Mouse (Mus musculus) forelimb bud, embryonic 11.5 days (tissue): ENCODE measurements at regions not wholly inside any gene's neighbourhood (a gene's known extent, or its start where the extent isn't known, plus 50 kb on each side); places are given as distances from the start of the nearest gene placed in this dataset.

Experiments
- DNase-seq: peaks from one replicate; pipeline ENCODE4 v3.0.0-alpha.2; 2012; ENCODE audit warnings: low read depth, low spot score

DNA sequence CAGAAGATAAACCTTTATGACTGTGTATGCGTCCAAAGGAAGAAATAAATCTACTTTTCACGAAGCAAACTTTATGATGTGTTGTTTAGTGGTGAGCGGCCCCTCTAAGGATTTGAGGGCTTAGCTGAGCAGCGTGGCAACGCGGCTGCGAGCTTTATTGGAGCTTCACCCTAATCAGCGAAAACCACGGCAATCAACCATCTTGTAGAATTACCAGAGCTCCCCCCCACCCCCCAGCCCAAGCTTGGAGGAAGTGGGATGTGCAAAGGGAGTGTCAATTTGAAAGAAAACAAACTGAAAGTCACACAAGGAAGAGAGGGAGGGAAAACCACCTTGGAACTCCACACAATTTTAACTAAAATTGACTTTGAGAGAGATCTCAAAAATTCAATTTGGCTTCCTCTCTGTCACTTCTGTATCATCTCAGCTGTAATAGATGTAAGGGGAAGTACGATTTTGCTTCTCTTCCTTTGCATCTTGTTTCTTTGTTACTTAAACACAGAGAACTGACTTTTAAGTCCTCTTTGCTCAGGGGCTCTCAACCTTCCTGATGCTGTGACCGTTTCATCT lies 229.1 kb upstream of the Satb1 start:
- no peak for DNase-seq

DNA sequence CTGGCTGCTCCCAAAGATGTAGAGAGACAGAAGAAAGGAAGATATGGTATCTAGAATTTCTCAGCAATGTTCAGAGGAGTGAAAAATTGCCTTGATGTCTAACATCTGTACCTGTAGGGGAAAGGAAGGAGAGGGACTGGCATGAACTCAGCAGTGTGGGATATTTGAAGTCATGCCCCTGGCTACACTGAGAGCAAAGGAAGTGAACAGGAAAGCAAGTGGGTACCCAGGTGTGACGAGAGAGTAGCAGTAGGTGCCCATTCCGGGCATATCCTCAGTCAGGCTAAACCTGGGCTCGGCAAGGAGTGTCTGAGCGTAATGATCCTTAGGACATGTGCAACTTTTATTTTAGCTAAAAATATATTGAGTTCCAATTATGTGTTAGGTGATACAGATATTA lies 203.4 kb upstream of the Satb1 start:
- no peak for DNase-seq

DNA sequence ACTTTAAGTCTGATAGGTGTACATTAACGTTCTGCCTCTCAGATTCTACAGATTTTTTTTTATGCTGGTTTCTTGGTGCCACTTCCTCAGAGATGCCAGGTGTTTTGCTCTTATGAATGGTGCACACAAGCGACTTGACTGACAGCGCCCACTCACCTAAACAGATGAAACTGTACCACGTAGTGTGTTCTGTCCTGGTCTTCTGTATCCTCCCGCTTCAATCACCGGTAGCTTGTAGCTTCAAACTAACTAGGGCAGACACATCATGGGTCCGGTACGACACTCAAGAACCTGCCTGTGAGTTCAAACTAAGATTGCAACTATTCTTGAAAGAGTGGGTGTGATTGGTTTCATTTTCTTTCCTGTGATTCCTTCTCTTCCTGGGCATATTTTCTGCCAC lies 198.0 kb upstream of the Satb1 start:
- DNase-seq, result no peak

DNA sequence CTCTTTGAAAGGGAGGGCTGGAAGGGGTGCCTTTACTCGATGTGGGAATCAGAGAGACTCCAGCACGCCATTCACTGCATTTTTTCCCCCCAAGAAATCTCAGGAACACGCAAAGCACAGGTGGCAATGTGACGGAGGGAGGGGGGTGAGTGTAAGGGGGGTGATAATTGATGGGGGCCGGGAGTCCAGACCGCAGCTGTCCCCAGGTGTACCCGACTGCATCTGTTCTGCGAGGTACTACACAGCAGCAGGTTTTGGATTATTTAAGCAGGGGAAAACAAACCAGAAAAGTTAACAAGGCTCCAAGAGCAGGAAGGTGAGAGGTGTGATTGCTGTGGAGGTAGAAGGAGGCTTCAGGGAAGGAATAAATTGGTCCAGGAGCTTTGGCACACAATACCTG lies 153.8 kb upstream of the Satb1 start:
- DNase-seq, result no peak

- no peak for DNase-seq
These were observed 153.1 kb upstream of the Satb1 start for GRCm38 (mm10) chr17:51986212-51986611.

DNA sequence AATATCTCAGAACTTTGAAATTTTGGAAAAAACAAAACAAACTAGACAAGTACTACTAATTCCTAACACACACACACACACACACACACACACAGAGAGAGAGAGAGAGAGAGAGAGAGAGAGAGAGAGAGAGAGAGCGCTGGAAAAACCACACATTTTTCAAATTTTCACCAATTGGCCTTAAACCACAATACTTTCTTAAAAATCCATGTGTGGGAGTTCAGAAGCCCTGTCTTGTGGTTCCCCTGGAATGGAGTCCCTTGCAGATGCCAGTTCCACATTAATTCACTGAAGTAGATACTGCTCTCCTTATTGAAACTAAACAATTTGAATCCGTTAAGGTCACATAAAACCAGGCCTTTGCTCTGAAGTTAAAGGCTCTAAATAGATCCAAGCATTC lies 146.0 kb upstream of the Satb1 start:
- no peak for DNase-seq

DNA sequence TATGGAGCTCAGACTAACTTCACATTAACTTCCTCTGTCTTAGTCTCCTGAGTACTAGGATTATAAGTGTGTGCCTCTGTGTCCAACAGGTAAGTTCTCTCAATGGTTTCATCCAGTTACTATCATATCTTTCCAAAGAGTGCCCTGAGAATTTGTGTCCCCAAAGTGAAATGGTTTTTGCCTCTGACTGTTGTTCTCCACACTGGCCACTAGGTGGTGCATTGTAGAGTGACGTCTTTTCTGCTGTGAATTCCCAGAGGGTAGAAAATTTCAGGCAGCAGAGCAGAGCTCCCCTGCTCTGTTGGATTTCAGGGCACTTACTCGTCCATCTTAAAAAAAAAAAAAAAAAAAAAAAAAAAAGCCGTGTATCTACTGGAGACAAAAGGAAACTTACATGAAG lies 138.4 kb upstream of the Satb1 start:
- no peak for DNase-seq

DNA sequence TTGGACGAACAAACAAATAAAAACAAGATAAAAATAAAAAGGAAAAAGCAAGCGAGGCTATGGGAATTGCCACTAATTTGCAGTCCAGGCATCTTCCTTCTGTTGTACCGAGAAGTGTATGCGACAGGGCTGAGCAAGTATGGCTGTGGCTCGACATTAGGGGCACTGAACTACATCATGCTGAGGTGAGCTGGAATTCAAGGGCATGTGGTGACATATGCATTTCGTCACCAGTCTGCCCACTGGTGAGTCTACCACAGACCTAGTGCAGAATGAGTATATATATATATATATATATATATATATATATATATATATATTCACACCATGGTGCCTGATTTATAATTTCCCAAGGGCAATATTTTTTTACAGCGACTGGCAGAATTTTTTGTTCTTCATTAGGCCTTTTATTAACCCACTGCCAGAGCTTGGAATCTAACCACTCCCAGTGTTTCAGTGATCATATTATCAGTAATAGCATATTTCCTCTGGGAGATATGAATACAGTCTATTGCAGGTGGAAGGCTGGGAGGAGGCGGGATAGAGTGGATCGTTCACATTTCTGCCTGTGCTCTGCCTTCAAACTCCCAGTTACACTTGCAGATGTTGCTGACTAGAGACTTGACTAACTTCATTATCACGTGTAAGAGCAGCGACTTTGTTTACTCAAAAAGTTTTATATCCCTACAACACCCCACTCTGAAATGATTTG lies 133.6 kb upstream of the Satb1 start:
- DNase-seq, result no peak

DNA sequence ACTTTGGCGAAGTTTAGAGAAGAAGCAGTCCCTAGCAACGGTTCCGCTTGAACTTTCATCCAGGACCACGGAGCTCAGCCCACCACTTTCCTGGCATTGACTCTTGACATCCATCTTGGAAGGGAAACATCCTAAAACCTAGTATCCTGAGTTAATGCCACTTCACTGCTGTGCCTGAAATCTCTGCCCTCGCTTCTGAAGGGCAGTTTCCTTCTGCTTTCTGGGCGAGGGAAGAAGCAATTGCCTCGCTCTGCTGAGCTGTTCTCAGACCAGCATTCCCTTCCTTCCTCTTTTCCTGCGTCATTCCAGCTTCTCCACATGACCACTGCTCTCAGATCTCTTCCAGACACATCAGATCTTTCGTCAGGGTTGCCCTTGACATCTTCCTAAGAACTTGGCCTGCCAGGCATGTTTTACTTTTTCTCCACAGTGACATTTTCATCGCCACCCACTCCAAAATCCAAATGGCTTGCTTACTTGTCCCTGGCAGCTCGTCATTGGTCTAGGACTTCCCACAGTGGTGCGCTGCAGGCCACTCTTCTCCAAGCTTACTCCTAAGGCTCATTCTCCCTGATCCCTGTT lies 129.5 kb upstream of the Satb1 start:
- no peak for DNase-seq

DNA sequence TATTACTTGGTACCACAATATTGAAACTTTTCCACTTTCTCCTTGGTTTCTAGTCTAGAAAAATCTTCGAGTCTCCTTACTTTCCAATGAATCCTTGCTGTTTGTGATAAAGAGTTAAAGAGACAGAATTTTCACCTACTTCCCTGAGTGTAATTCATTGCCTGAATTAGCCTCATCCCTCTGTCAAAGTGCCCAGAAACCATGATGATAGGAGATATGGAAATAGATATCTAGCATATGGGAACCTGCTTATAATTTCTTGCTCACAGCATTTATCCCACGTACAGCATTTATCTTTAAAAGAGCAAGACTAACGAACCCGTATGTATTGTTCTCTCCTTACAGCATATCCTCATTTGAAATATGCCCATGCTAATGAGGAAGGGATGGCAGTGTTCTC lies 128.2 kb upstream of the Satb1 start:
- no peak for DNase-seq

GRCm38 (mm10) chr17:51956275-51956674 lies 123.2 kb upstream of the Satb1 start:
- DNase-seq, result no peak

- DNase-seq, result no peak
These were observed 104.6 kb upstream of the Satb1 start for GRCm38 (mm10) chr17:51937707-51938106.

DNA sequence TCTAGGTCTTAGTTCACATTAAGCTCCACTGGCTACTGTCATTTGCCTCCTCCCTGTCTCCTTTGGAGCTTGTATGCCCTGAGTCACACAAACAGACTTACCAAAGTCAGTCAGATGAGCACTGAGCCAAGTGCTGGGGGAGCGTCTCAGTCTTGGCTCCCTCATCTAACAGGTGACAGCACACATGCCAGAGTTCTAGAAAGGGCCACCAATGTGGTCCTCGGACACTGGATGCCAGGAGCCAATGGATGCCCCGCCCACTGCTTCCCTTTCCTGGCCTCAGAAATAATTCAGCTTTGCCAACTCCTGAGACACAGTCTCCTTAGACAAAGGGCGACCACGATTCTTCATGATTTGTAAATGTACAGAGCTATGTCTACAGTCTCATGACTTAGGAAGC lies 103.0 kb upstream of the Satb1 start:
- no peak for DNase-seq

GRCm38 (mm10) chr17:51926392-51926791 lies 93.3 kb upstream of the Satb1 start:
- no peak for DNase-seq

- DNase-seq, result no peak
These were observed 73.9 kb upstream of the Satb1 start for GRCm38 (mm10) chr17:51907031-51907430.

GRCm38 (mm10) chr17:51906418-51906817 lies 73.3 kb upstream of the Satb1 start:
- no peak for DNase-seq

DNA sequence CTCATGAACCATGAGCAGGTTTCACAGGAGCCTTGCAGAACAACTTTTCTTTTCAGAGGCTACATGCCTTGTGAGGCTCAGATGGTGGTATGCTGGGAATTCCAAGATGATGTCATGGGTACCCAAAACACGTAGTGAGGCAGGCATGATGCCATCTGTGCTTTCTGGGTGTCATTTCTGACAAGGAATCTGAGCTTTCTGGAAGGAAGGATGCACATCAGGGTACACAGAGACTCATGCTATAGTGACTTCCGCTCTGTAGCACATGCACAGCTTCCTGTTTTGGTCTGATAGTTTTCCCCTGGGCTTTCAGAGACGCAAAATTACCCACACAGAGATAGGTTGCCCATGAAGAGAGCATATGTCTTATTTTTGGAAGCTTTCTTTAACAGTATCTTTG lies 70.8 kb upstream of the Satb1 start:
- no peak for DNase-seq

DNA sequence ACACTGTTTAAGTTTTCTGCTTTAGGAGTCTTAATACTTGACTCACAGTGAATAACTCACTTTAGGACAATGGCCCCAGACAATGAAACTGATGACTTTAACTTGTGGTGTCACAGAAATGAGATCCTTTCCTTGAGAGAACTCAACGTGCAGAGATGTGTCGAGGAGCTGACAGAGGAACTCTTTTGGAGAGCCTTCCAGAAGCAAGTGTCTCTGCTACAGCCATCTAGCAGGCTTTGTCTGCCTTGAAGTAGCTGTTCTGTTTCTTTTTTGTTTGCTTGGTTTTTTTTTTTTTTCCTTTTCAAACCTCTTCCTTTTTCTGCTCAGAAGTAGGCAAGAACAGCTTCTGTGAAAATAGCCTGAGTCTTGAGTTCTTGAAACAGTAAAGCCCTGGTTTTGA lies 66.3 kb upstream of the Satb1 start:
- DNase-seq, result no peak

DNA sequence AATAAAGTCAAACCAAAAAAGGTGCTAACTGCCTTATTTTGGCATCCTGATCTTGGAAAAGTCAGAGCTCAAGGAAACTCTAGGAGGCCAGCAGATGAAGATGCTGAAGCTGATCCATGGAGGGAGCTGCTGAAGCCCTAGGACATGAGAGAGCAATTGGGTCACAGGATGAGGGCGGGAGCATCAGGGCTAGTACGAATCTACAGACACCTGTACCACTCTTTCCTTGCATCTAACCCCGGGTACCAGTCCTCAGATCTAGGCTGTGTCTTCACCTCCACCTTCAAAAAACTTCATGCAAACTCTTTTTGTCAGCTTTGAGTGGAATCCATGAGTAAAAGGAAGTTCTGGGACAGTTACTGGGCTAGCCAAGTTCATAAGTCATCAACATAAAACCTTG lies 63.1 kb upstream of the Satb1 start:
- DNase-seq, result no peak

GRCm38 (mm10) chr17:51894278-51894677 lies 61.2 kb upstream of the Satb1 start:
- no peak for DNase-seq

GRCm38 (mm10) chr17:51892856-51893255 lies 59.8 kb upstream of the Satb1 start:
- DNase-seq, result no peak

DNA sequence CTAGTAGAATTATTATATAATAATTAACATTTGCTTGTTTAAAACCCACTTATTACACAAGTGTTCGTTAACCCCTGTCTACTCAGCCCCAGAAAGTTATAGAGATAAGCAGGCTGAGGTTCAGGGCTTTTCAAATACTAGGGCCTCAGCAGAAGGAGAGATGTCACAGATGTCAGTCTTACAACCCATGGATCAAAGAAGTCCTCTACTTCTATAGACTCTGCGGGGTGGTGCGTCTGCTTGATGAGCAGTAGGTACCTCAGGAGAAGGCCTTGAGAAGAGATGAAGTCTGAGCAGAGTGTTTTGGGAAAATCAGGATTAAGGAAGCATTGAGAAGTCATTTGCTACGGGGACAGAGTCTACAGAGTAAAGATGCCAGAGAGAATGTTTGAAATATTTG lies 59.1 kb upstream of the Satb1 start:
- DNase-seq, result no peak
